Mouse (Mus musculus) MEL (cell line): ENCODE data around the gene Pacsin1.

Experiments
- CTCF ChIP-seq, 3 experiments: IDR thresholded peaks in 2 of 3; conservative IDR thresholded peaks in 1 of 3; 2 replicates each; pipeline ENCODE4 v1.5.1; 2011 to 2012; ENCODE audit warnings: low read length in 3 of 3, low read depth in 2 of 3, mild to moderate bottlenecking in 2 of 3, improper control_type of control experiment in 1 of 3, inconsistent platforms in 1 of 3, mixed read lengths in 1 of 3, moderate library complexity in 1 of 3; ENCODE audit not compliant: control insufficient read depth in 1 of 3, insufficient read depth in 1 of 3, poor library complexity in 1 of 3, severe bottlenecking in 1 of 3
- GABPA ChIP-seq: IDR thresholded peaks from 2 replicates; pipeline ENCODE4 v1.6.1; 2012; ENCODE audit warnings: low read depth, mild to moderate bottlenecking, inconsistent platforms, low read length, improper control_type of control experiment, moderate library complexity
- MAX ChIP-seq: IDR thresholded peaks from 2 replicates; pipeline ENCODE4 v1.6.1; 2011; ENCODE audit warnings: low read length, improper control_type of control experiment
- NRF1 ChIP-seq: IDR thresholded peaks from 2 replicates; pipeline ENCODE4 v1.6.1; 2014; ENCODE audit warnings: low read depth, mild to moderate bottlenecking, inconsistent platforms, low read length, improper control_type of control experiment, moderate library complexity; ENCODE audit not compliant: poor library complexity, insufficient read depth, severe bottlenecking
- TAL1 ChIP-seq: IDR thresholded peaks from 2 replicates; pipeline ENCODE4 v1.6.1; 2012; ENCODE audit warnings: mild to moderate bottlenecking, inconsistent platforms, low read length, moderate library complexity, mixed read lengths
- ZMIZ1 ChIP-seq: IDR thresholded peaks from 2 replicates; pipeline ENCODE4 v1.6.1; 2012; ENCODE audit warnings: low read depth, mild to moderate bottlenecking, inconsistent platforms, low read length, improper control_type of control experiment, moderate library complexity

GRCm38 (mm10) chr17:27634871-27635574, 20.3 kb upstream of the Pacsin1 start, which contains the start of gene RPS10-NUDT3:
- TF ChIP-seq MAX = peak; percentile 85
- TF ChIP-seq GABPA = no peak
- peak; percentile 86 for TF ChIP-seq NRF1
- no peak for TF ChIP-seq TAL1
- 0 out of 6 replicates have a peak, but pooled peaks of 1 of the 3 experiments have one; percentile 0 for TF ChIP-seq CTCF (IDR thresholded peaks at IDR 0.05 in 2 of 3, conservative IDR thresholded peaks at IDR 0.05 in 1 of 3; ENCODE audit: control insufficient read depth in 1 of 3, insufficient read depth in 1 of 3, low read depth in 2 of 3, low read length in 3 of 3, poor library complexity in 1 of 3, severe bottlenecking in 1 of 3)
- peak; percentile 92 for TF ChIP-seq ZMIZ1
